Mouse (Mus musculus) telencephalon, adult 2 months (tissue): Measurements from ENCODE around the gene Uty.

Experiments
- DNase-seq: peaks from one replicate; pipeline ENCODE4 v3.0.0-alpha.2; 2011; ENCODE audit warnings: low read depth, low spot score

Uty gene

DNA sequence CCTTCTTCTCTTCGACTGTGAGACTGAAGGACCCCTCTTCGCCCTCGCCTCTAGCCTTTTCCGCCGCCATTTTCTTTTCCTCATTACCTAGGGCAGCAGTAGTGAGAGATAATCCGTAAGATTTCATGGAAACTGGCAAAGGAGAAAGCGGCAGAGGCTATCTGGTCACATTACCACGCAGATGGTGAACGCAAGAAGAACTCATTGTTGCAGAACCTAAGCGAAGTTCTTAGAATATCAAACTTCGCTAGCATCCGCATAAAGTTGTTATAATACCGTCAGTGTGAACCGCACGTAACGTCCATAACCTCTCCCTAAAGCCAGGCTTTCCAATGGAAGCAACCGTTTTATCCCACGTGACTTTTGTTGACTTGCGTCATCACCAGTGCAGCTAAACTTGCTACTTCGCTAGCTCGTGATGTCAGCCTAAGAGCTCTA, at the start of gene Uty:
Uty (minus strand) TSS at position 334 of the 438 bp plus-strand sequence.
- DNase-seq: peak; percentile 93

GRCm38 (mm10) chrY:1293708-1294107, 48.1 kb upstream of the Uty start:
- no peak for DNase-seq

GRCm38 (mm10) chrY:1286171-1286795, 40.7 kb upstream of the Uty start, which contains the start of gene Ddx3y:
Ddx3y (minus strand) TSS chrY:1286629.
- DNase-seq: peak; percentile 90

DNA sequence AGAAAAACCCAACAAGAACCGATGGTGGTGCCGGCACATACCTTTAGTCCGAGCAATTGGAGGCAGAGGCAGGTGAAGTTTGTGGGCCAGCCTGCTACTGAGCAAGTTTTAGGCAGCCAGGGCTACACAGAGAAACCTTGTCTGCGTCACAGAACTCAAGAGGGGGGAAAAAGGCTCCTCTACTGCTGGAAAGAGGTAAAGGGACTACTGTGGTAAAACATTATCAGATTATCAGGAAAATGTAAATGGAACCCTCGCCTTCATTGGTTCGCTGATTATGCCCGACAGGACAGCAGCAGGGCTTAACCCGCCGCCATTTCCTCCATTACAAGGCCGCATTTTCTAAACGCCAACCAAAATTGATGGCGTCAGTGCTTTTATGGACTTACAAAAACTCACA, 40.2 kb upstream of the Uty start:
- DNase-seq: peak; percentile 6

DNA sequence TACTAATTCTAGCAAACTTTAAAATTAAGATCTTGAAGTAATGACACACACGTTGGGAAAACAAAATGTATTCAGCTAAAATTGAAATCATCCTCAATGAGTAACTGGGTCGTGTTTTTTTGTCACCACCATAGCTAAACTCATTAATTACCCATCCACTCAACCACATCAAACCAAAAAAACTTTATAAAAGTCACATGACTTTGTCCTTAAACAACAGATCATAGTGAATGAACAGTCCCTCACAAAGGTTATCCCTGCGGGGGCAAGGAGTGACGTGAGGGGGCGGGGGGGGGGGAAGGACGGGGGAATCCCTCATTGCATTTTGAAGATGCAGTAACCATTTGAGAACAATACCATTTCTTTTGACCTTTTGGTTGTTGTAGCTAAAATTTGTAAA, 558 bp upstream of the Uty start:
- no peak for DNase-seq

DNA sequence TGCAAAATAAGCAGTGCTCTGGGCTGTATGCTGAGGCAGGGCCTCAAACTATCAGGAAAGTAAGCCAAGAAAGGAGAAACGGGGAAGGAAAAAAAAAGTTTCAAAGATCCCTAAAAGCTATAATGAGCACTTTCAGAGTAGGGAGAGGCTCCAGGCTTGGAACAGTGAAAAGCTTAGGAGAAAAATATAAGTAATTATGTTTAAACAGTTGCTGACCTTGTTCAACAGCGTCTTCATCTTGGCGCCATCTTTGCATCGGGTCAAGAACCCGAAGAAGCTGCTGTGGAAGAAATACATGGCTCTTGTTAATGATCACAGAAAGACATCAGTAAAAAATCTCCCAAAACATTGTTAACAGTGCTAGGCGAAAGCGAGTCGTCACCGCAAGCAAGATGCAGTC, 619 bp downstream of the Uty start:
- no peak for DNase-seq

GRCm38 (mm10) chrY:1244421-1244820, 1.1 kb downstream of the Uty start:
- DNase-seq: no peak

- DNase-seq: no peak
Observed at GRCm38 (mm10) chrY:1220001-1220400, 25.6 kb downstream of the Uty start.

GRCm38 (mm10) chrY:1178476-1178875, 67.1 kb downstream of the Uty start:
- no peak for DNase-seq

GRCm38 (mm10) chrY:1163054-1163453, 82.5 kb downstream of the Uty start:
- no peak for DNase-seq

- DNase-seq: no peak
Observed at GRCm38 (mm10) chrY:1116153-1116552, 129.4 kb downstream of the Uty start.

GRCm38 (mm10) chrY:1114016-1114415, 131.5 kb downstream of the Uty start:
- no peak for DNase-seq
